Mouse (Mus musculus) hindbrain, embryonic 14.5 days (tissue): Measurements from ENCODE around the gene Fosl1. TPM values are rescaled to one million over a fixed set of nuclear protein-coding genes. Genes with fewer than 3 reads are reported as not detected.

Experiments
- ATAC-seq: fragments of 200-750 bp; cut with Nextera tagmentation; 2 replicates; pipeline ENCODE4 v1.8.0; 2017; ENCODE audit warnings: moderate number of reproducible peaks, mild to moderate bottlenecking, moderate TSS enrichment, moderate library complexity; ENCODE audit not compliant: low FRiP score
- DNase-seq: peaks from one replicate; pipeline ENCODE4 v3.0.0-alpha.2; 2015; ENCODE audit warnings: low spot score
- H3K27ac ChIP-seq: fragments of 300-500 bp; sonication (generic); 2 replicates; pipeline ENCODE4 v1.5.1; 2014; ENCODE audit warnings: mild to moderate bottlenecking, moderate library complexity
- H3K27me3 ChIP-seq: fragments of 300-500 bp; sonication (generic); 2 replicates; pipeline ENCODE4 v1.6.1; 2014; ENCODE audit warnings: mild to moderate bottlenecking, low read length, mixed read lengths; ENCODE audit not compliant: control insufficient read depth, insufficient read depth
- H3K36me3 ChIP-seq: fragments of 300-500 bp; sonication (generic); replicated peaks from 2 replicates; pipeline ENCODE4 v1.6.1; 2014; ENCODE audit not compliant: control insufficient read depth, insufficient read depth
- H3K4me1 ChIP-seq: fragments of 300-500 bp; sonication (generic); replicated peaks from 2 replicates; pipeline ENCODE4 v1.6.1; 2014; ENCODE audit warnings: antibody characterized with exemption, low read length, mixed read lengths; ENCODE audit not compliant: control insufficient read depth, insufficient read depth
- H3K4me2 ChIP-seq: fragments of 300-500 bp; sonication (generic); replicated peaks from 2 replicates; pipeline ENCODE4 v1.6.1; 2014; ENCODE audit warnings: mild to moderate bottlenecking, moderate library complexity
- H3K4me3 ChIP-seq: fragments of 300-500 bp; sonication (generic); replicated peaks from 2 replicates; pipeline ENCODE4 v1.5.1; 2014; ENCODE audit warnings: mild to moderate bottlenecking, low read length
- H3K9ac ChIP-seq: fragments of 300-500 bp; sonication (generic); 2 replicates; pipeline ENCODE4 v1.6.1; 2014
- H3K9me3 ChIP-seq: fragments of 300-500 bp; sonication (generic); 2 replicates; pipeline ENCODE4 v1.6.1; 2016; ENCODE audit warnings: low read length; ENCODE audit not compliant: control insufficient read depth
- WGBS: fragments of 180-500 bp; shearing (Covaris S2); extraction: QIAGEN DNeasy Blood & Tissue Kit; methylation state at CpG from one replicate; pipeline ENCODE4 v1.1.7; 2014; 5-methylcytosine and 5-hydroxymethylcytosine counted together
- polyA plus RNA-seq: library from polyadenylated mRNA; unstranded; fragments of >200 nt; fragmentation: Nextera tagmentation; extraction: Ambion mirVana; gene quantifications from 2 replicates; pipeline ENCODE4 v1.2.1, GENCODE M21; 2014

The Fosl1 gene
- polyA plus RNA-seq, 1 experiment from 2014 or later: not detected

- Histone ChIP-seq H3K4me2 (peak overlapping the region; percentile 86), H3K4me1 (peaks cover 10% of the 10 kb centered on the region; the same call in 1 of the 2 replicates), H3K27ac (no peak overlapping the region), H3K4me3 (peak overlapping the region; percentile 48), H3K36me3 (peaks cover 3% of the 10 kb centered on the region; the same call in 1 of the 2 replicates), H3K9ac (peak overlapping the region; percentile 44; the same call in 1 of the 2 replicates), H3K9me3 (no peaks in the 10 kb centered on the region), H3K27me3 (peaks cover 61% of the 10 kb centered on the region)
- ATAC-seq (no peak), DNase-seq (no peak)
- 8% methylated on average over 36 of the region's 36 CpGs for WGBS
Measured at GRCm38 (mm10) chr19:5448354-5449150, 1.2 kb downstream of the Fosl1 start.

- Histone ChIP-seq H3K27me3 (peaks cover 60% of the 10 kb centered on the region), H3K4me1 (peaks cover 10% of the 10 kb centered on the region; the same call in 1 of the 2 replicates), H3K4me3 (no peak overlapping the region), H3K36me3 (peaks cover 14% of the 10 kb centered on the region), H3K9me3 (no peaks in the 10 kb centered on the region), H3K9ac (no peak overlapping the region), H3K27ac (no peak overlapping the region), H3K4me2 (no peak overlapping the region)
- no peak for DNase-seq
- 91% methylated on average over 3 of the region's 3 CpGs for WGBS
- ATAC-seq: no peak
Measured at GRCm38 (mm10) chr19:5449673-5450072, 2.3 kb downstream of the Fosl1 start.

GRCm38 (mm10) chr19:5451766-5452165, 4.4 kb downstream of the Fosl1 start:
- 75% methylated on average over 6 of the region's 6 CpGs for WGBS
- ATAC-seq (no peak), DNase-seq (no peak)
- Histone ChIP-seq H3K4me1 (peaks cover 28% of the 10 kb centered on the region), H3K27me3 (peaks cover 42% of the 10 kb centered on the region), H3K36me3 (peaks cover 14% of the 10 kb centered on the region), H3K9me3 (no peaks in the 10 kb centered on the region), H3K27ac (no peak overlapping the region), H3K4me3 (no peak overlapping the region), H3K4me2 (no peak overlapping the region), H3K9ac (no peak overlapping the region)

- WGBS: 85% methylated on average over 12 of the region's 12 CpGs
- ATAC-seq (no peak), DNase-seq (no peak)
- Histone ChIP-seq H3K36me3 (peaks cover 14% of the 10 kb centered on the region), H3K4me3 (peak overlapping the region; percentile 70; the same call in 1 of the 2 replicates), H3K9ac (peak overlapping the region; percentile 81), H3K9me3 (no peaks in the 10 kb centered on the region), H3K4me2 (peak overlapping the region; percentile 94), H3K27me3 (peaks cover 10% of the 10 kb centered on the region; the same call in 1 of the 2 replicates), H3K4me1 (peaks cover 29% of the 10 kb centered on the region), H3K27ac (no peak overlapping the region)
Measured at GRCm38 (mm10) chr19:5455037-5455436, 7.7 kb downstream of the Fosl1 start.

- peak overlapping the region; percentile 94 for H3K27ac ChIP-seq
- peaks cover 5% of the 10 kb centered on the region; the same call in 1 of the 2 replicates for H3K27me3 ChIP-seq
- peaks cover 14% of the 10 kb centered on the region for H3K36me3 ChIP-seq
- peaks cover 30% of the 10 kb centered on the region for H3K4me1 ChIP-seq
- peak overlapping the region; percentile 81 for H3K9ac ChIP-seq
- 61% methylated on average over 8 of the region's 8 CpGs for WGBS
- H3K9me3 ChIP-seq: no peaks in the 10 kb centered on the region
- DNase-seq (no peak), ATAC-seq (no peak)
- H3K4me3 ChIP-seq: peak overlapping the region; percentile 70
- peak overlapping the region; percentile 94 for H3K4me2 ChIP-seq
Measured at GRCm38 (mm10) chr19:5455568-5455967, 8.2 kb downstream of the Fosl1 start.

GRCm38 (mm10) chr19:5456241-5456921, 9.0 kb downstream of the Fosl1 start:
- Histone ChIP-seq H3K9ac (peak overlapping the region; percentile 81), H3K4me3 (peak overlapping the region; percentile 70), H3K4me1 (peaks cover 36% of the 10 kb centered on the region), H3K9me3 (no peaks in the 10 kb centered on the region), H3K36me3 (peaks cover 14% of the 10 kb centered on the region), H3K27ac (peak overlapping the region; percentile 94), H3K4me2 (peak overlapping the region; percentile 94), H3K27me3 (no peaks in the 10 kb centered on the region; the same call in 1 of the 2 replicates)
- DNase-seq (no peak), ATAC-seq (no peak)
- WGBS: 5% methylated on average over 26 of the region's 26 CpGs

GRCm38 (mm10) chr19:5456922-5457745, 9.8 kb downstream of the Fosl1 start:
- DNase-seq (peak; percentile 95), ATAC-seq (peak; percentile 94)
- Histone ChIP-seq H3K4me1 (peaks cover 40% of the 10 kb centered on the region), H3K27ac (peak overlapping the region; percentile 94), H3K4me3 (peak overlapping the region; percentile 70), H3K27me3 (no peaks in the 10 kb centered on the region), H3K9ac (peak overlapping the region; percentile 81), H3K9me3 (no peaks in the 10 kb centered on the region), H3K4me2 (peak overlapping the region; percentile 94), H3K36me3 (peaks cover 20% of the 10 kb centered on the region)
- WGBS: under 1% methylated on average over 70 of the region's 70 CpGs

GRCm38 (mm10) chr19:5457746-5458442, 10.5 kb downstream of the Fosl1 start, which contains the start of gene Ccdc85b:
Ccdc85b (minus strand) TSS chr19:5457894.
- H3K9me3 ChIP-seq: no peaks in the 10 kb centered on the region
- H3K9ac ChIP-seq: peak within 1 kb of the TSS; percentile 81
- peak within 1 kb of the TSS; percentile 94 for H3K27ac ChIP-seq
- ATAC-seq (0 out of 2 replicates have a peak, but pooled peaks have one; percentile 0), DNase-seq (no peak)
- H3K27me3 ChIP-seq: no peaks in the 10 kb centered on the region
- H3K4me2 ChIP-seq: peak within 1 kb of the TSS; percentile 94
- H3K36me3 ChIP-seq: peaks cover 27% of the 10 kb centered on the region
- WGBS: 12% methylated on average over 14 of the region's 14 CpGs
- H3K4me3 ChIP-seq: peak within 1 kb of the TSS; percentile 70
- peaks cover 40% of the 10 kb centered on the region for H3K4me1 ChIP-seq
